Mouse (Mus musculus): ENCODE data around the gene Acads. TPM values are rescaled to one million over a fixed set of nuclear protein-coding genes. Genes with fewer than 3 reads are reported as not detected.
"Not testable (repeated sequence)": the region's sequence is repeated elsewhere in the genome, so short reads cannot be mapped to it uniquely, and the experiment has no call there.

Acads gene
- polyA plus RNA-seq, 1 experiment from 2014 or later: 18.8 TPM

DNA sequence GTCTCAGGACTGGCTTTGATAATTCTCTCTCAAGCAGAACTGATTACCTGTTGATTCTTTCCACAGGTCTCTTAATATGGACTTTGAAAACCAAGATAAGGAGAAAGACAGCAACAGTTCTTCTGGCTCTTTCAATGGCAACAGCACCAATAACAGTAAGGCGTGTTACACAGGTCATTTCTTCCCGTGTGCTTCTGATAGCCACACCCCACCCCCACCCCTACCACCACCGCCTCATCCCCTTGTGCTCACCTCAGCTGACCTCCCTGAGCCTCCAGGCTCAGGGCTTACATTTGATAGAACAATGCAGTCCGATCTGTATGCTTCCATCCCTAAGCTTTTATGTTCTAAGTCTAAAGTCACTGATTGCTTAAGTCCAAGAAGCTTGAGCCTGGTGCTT, 44.4 kb downstream of the Acads start:
- no peak overlapping the region for H3K4me3 ChIP-seq (ENCODE audit: low read depth, low read length)
- no peaks in the 10 kb centered on the region for H3K9me3 ChIP-seq (replicated peaks; ENCODE audit: control insufficient read depth, low read length)
- H3K27ac ChIP-seq (ENCODE audit: low read depth, low read length): no peak overlapping the region
- ATAC-seq (no peak), DNase-seq (ENCODE audit: low spot score) (no peak)
- H3K4me2 ChIP-seq (ENCODE audit: low read length): no peak overlapping the region
- H3K27me3 ChIP-seq (replicated peaks; ENCODE audit: control insufficient read depth, insufficient read depth, low read length): no peaks in the 10 kb centered on the region
- no peaks in the 10 kb centered on the region for H3K4me1 ChIP-seq (ENCODE audit: control insufficient read depth, insufficient read depth, low read length)
- H3K9ac ChIP-seq (ENCODE audit: low read length): no peak overlapping the region
- H3K36me3 ChIP-seq (ENCODE audit: control insufficient read depth, insufficient read depth, low read length): peaks cover 14% of the 10 kb centered on the region
- 87% methylated on average over 4 of the region's 4 CpGs for WGBS

DNA sequence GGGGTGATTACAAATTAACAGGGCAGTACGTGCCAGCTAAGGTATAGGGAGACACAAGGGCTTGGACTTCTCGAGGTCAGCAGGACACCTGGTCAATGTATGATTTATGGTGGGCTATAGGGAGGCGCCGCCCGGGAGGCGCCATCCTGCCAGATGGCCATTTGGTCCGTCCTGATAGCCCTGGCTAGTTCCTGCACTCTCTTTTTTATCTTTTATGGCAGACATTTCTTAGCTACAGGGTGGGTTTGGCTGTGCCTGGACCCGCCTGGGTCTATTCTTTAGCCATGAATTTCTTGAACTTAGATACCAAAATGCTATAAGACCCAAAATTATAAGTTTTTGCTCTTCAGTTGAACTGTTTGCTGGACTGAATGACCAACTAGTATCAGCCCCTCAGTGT, 45.8 kb downstream of the Acads start:
- WGBS: 90% methylated on average over 8 of the region's 8 CpGs
- H3K9ac ChIP-seq (ENCODE audit: low read length); H3K4me2 ChIP-seq (ENCODE audit: low read length); H3K4me1 ChIP-seq (ENCODE audit: control insufficient read depth, insufficient read depth, low read length); H3K27me3 ChIP-seq (replicated peaks; ENCODE audit: control insufficient read depth, insufficient read depth, low read length); H3K4me3 ChIP-seq (ENCODE audit: low read depth, low read length); H3K27ac ChIP-seq (ENCODE audit: low read depth, low read length); H3K9me3 ChIP-seq (replicated peaks; ENCODE audit: control insufficient read depth, low read length); ATAC-seq; DNase-seq (ENCODE audit: low spot score): not testable (repeated sequence)
- H3K36me3 ChIP-seq (ENCODE audit: control insufficient read depth, insufficient read depth, low read length): peaks cover 12% of the 10 kb centered on the region

DNA sequence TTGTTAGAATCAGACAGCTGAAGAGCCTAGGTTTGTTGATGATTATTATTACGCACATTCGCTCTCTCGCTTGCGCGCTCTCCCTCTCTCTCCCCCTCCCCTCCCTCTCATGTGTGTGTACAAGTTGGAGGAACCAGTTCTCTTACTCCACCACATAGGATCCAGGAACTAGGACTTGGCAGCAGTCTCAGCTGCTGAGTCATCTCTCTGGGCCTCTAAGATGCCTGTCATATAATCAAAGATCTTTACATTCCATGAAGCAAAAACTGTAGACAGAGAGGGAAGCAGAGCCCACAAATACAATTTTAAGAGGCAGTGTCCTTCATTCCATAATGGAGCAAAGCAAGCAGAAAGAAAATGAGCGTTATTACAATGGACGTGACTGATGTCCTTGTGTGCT, 47.0 kb downstream of the Acads start:
- Histone ChIP-seq H3K4me3 (ENCODE audit: low read depth, low read length) (no peak overlapping the region), H3K4me1 (ENCODE audit: control insufficient read depth, insufficient read depth, low read length) (no peaks in the 10 kb centered on the region), H3K36me3 (ENCODE audit: control insufficient read depth, insufficient read depth, low read length) (peaks cover 12% of the 10 kb centered on the region), H3K27ac (ENCODE audit: low read depth, low read length) (no peak overlapping the region), H3K9me3 (replicated peaks; ENCODE audit: control insufficient read depth, low read length) (no peaks in the 10 kb centered on the region), H3K9ac (ENCODE audit: low read length) (no peak overlapping the region), H3K27me3 (replicated peaks; ENCODE audit: control insufficient read depth, insufficient read depth, low read length) (no peaks in the 10 kb centered on the region), H3K4me2 (ENCODE audit: low read length) (no peak overlapping the region)
- 80% methylated on average over 7 of the region's 7 CpGs for WGBS
- ATAC-seq: no peak
- DNase-seq (ENCODE audit: low spot score): peak; percentile 23

DNA sequence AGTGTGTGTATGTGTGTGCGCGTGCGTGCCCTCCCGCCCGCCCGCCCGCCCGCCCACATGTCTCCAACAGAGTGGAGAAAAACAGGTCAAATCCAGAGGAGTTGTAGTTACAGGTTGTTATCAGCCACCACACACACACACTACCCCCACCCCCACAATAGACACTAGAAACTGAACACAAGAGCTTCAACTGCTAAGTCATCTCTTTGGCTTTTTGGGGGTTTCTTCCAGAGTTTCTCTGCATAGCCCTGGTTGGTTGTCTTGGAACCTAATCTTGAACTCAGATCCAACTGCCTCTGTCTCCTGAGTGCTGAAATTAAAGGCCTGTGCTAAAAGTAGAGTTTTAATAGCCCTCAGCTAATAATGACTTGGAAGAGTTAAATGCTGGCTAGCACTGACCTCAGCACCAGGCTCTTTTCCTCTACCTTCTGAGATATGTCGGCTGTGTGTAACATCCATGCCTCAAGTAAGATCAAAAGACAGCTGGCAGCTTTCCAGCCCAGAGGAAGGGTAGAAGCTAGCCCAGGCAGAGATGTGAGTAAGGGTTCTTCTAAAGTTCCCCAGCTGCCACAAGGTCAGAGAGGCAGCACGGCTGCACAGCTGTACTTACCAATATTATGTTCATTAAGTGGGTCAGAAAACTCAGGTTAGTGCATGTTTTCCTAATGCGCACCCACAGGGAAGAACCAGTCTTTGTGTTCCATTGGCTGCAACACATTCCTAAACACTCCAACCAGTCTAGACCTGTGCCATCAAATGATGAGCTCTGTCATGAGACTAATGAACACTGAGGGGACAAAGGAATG, 47.8 kb downstream of the Acads start:
- H3K4me2 ChIP-seq (ENCODE audit: low read length): no peak overlapping the region
- no peak for ATAC-seq
- WGBS: 89% methylated on average over 11 of the region's 11 CpGs
- no peak for DNase-seq (ENCODE audit: low spot score)
- H3K27me3 ChIP-seq (replicated peaks; ENCODE audit: control insufficient read depth, insufficient read depth, low read length): no peaks in the 10 kb centered on the region
- no peak overlapping the region for H3K9ac ChIP-seq (ENCODE audit: low read length)
- H3K27ac ChIP-seq (ENCODE audit: low read depth, low read length): no peak overlapping the region
- H3K9me3 ChIP-seq (replicated peaks; ENCODE audit: control insufficient read depth, low read length): no peaks in the 10 kb centered on the region
- no peaks in the 10 kb centered on the region for H3K4me1 ChIP-seq (ENCODE audit: control insufficient read depth, insufficient read depth, low read length)
- H3K4me3 ChIP-seq (ENCODE audit: low read depth, low read length): no peak overlapping the region
- peaks cover 12% of the 10 kb centered on the region for H3K36me3 ChIP-seq (ENCODE audit: control insufficient read depth, insufficient read depth, low read length)

DNA sequence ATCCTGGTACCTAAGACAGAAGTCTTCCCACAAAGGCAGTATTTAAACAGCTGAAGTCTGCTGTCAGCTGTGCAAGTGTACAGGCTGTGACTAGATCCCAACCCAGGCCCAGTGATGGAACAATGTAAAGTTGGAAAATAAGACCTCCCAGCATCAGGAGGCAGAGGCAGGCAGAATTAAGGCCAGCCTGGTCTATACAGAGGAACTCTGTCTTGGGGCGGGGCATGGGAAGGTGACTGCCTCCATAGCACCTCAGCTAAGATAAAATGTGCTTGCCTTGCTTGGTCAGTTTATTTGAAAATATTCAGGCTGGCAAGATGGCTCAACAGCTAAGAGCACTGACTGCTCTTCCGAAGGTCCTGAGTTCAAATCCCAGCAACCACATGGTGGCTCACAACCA, 48.7 kb downstream of the Acads start:
- Histone ChIP-seq H3K27me3 (replicated peaks; ENCODE audit: control insufficient read depth, insufficient read depth, low read length) (no peaks in the 10 kb centered on the region), H3K27ac (ENCODE audit: low read depth, low read length) (no peak overlapping the region)

DNA sequence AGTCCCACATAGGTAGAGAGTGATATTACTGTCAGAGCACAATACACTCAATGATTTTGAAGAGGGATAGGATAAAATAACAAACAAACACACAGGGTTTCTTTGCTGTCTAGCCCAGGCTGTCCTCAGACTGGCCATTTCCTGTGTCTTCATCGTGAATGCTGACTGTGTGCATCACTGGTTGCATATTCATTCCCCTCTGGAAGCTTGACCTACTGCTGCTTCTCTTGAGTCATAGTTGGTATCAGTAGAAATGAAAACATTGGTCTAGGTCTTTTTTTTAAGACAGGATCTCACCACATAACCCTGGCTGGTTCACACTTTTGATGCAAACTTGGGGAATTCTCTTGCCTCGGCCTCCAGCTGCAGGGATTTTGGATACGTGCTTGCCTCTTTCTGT, 49.5 kb downstream of the Acads start:
- DNase-seq (ENCODE audit: low spot score) (no peak), ATAC-seq (no peak)
- WGBS: 89% methylated on average over 3 of the region's 3 CpGs

More for the DNA sequence above, 48.7 kb downstream of the Acads start:
- DNase-seq (ENCODE audit: low spot score) (no peak), ATAC-seq (no peak)
- Histone ChIP-seq H3K9me3 (replicated peaks; ENCODE audit: control insufficient read depth, low read length) (no peaks in the 10 kb centered on the region), H3K36me3 (ENCODE audit: control insufficient read depth, insufficient read depth, low read length) (peaks cover 9% of the 10 kb centered on the region), H3K4me2 (ENCODE audit: low read length) (no peak overlapping the region), H3K4me1 (ENCODE audit: control insufficient read depth, insufficient read depth, low read length) (no peaks in the 10 kb centered on the region), H3K4me3 (ENCODE audit: low read depth, low read length) (no peak overlapping the region), H3K9ac (ENCODE audit: low read length) (no peak overlapping the region)
- 98% methylated on average over 2 of the region's 2 CpGs for WGBS

DNA sequence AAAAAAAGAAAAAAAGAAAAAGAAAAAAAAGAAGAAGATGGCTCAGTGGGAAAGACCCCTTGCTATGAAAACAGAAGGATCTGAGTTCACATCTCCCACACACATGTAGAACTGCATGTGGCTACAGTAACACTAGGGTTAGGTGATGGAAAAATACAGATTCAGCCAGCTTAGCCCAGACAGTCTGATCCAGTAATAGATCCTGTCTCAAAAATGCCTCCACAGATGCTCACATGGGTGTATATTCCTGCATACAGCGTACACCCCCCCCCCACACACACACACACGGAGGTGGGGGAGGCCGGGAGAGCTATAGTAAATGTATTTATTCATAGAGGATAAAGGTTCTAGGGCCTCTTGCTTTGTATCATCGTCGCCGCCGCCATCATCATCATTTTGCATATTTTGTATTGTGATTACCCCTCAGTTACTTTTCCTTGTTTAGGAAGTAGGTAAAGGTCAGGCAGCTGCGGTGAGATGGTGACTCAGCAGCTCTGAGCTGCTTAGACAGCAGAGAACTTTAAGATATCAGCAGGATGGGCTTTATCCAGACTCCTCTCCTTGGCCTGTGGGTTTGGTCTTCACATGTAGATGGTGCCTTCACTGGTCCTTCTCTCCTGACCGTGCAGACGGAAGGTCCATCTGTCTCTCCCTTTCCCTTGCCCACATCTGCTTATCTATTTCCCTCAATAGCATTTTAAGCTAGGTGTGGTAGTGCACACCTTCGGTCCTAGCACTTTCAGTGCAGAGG, 50.3 kb downstream of the Acads start:
- no peaks in the 10 kb centered on the region for H3K27me3 ChIP-seq (replicated peaks; ENCODE audit: control insufficient read depth, insufficient read depth, low read length)
- ATAC-seq: no peak
- H3K4me3 ChIP-seq (ENCODE audit: low read depth, low read length): no peak overlapping the region
- no peak overlapping the region for H3K4me2 ChIP-seq (ENCODE audit: low read length)
- no peaks in the 10 kb centered on the region for H3K4me1 ChIP-seq (ENCODE audit: control insufficient read depth, insufficient read depth, low read length)
- no peak for DNase-seq (ENCODE audit: low spot score)
- H3K9ac ChIP-seq (ENCODE audit: low read length): no peak overlapping the region
- no peaks in the 10 kb centered on the region for H3K9me3 ChIP-seq (replicated peaks; ENCODE audit: control insufficient read depth, low read length)
- H3K27ac ChIP-seq (ENCODE audit: low read depth, low read length): no peak overlapping the region
- WGBS: 95% methylated on average over 11 of the region's 11 CpGs
- H3K36me3 ChIP-seq (ENCODE audit: control insufficient read depth, insufficient read depth, low read length): peaks cover 5% of the 10 kb centered on the region; the same call in 1 of the 2 replicates

More for the DNA sequence above, 49.5 kb downstream of the Acads start:
- no peak overlapping the region for H3K27ac ChIP-seq (ENCODE audit: low read depth, low read length)
- H3K9ac ChIP-seq (ENCODE audit: low read length): no peak overlapping the region
- no peaks in the 10 kb centered on the region for H3K4me1 ChIP-seq (ENCODE audit: control insufficient read depth, insufficient read depth, low read length)
- peaks cover under 1% of the 10 kb centered on the region; the same call in 1 of the 2 replicates for H3K36me3 ChIP-seq (ENCODE audit: control insufficient read depth, insufficient read depth, low read length)
- H3K27me3 ChIP-seq (replicated peaks; ENCODE audit: control insufficient read depth, insufficient read depth, low read length): no peaks in the 10 kb centered on the region
- no peaks in the 10 kb centered on the region for H3K9me3 ChIP-seq (replicated peaks; ENCODE audit: control insufficient read depth, low read length)
- no peak overlapping the region for H3K4me3 ChIP-seq (ENCODE audit: low read depth, low read length)
- H3K4me2 ChIP-seq (ENCODE audit: low read length): no peak overlapping the region

DNA sequence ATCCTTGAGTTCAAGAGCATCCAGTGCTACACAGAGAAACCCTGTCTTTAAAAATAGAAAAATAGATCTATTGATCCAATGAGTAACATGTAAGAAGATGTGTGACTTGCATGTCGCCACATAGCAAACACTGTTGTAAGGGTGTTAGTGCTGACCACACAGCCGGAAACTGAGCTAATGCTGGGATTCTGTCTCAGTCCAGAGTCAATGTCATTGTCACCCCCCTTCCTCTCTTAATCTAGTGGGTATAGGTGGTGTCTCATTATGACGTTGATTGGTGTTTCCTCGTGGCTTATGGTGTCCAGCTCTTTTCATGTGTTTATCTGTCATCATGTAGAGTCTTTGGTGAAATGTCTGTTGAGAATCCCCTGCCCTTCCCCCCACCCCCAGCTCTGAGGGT, 52.9 kb downstream of the Acads start:
- no peaks in the 10 kb centered on the region for H3K4me1 ChIP-seq (ENCODE audit: control insufficient read depth, insufficient read depth, low read length)
- DNase-seq (ENCODE audit: low spot score): no peak
- WGBS: 83% methylated on average over 4 of the region's 4 CpGs
- H3K4me3 ChIP-seq (ENCODE audit: low read depth, low read length): no peak overlapping the region
- peaks cover 7% of the 10 kb centered on the region; the same call in 1 of the 2 replicates for H3K36me3 ChIP-seq (ENCODE audit: control insufficient read depth, insufficient read depth, low read length)
- H3K9ac ChIP-seq (ENCODE audit: low read length): no peak overlapping the region
- no peaks in the 10 kb centered on the region for H3K9me3 ChIP-seq (replicated peaks; ENCODE audit: control insufficient read depth, low read length)
- no peak overlapping the region for H3K27ac ChIP-seq (ENCODE audit: low read depth, low read length)
- H3K4me2 ChIP-seq (ENCODE audit: low read length): no peak overlapping the region
- no peak for ATAC-seq
- H3K27me3 ChIP-seq (replicated peaks; ENCODE audit: control insufficient read depth, insufficient read depth, low read length): no peaks in the 10 kb centered on the region

DNA sequence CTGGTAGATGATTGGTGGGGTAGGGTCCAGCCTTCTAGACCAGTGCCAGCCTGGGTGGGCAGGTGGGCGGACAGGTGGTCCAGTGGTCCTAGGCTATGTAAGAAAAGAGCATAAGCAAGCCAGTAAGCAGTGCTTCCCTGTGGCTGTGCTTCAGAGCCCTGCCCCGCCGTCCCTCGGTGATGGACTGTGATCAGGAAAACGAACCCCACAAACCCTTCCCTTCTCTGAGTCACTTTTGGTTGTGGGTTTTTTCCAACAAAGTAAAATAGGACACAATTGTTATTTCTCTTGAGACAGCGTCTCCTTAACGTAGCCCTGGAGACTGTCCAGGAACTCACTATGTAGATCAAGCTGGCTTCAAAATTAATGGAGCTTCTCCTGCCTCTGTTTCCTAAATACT, 55.8 kb downstream of the Acads start:
- ATAC-seq (no peak), DNase-seq (ENCODE audit: low spot score) (no peak)
- no peaks in the 10 kb centered on the region for H3K9me3 ChIP-seq (replicated peaks; ENCODE audit: control insufficient read depth, low read length)
- H3K4me3 ChIP-seq (ENCODE audit: low read depth, low read length): no peak overlapping the region
- H3K27ac ChIP-seq (ENCODE audit: low read depth, low read length): no peak overlapping the region
- H3K9ac ChIP-seq (ENCODE audit: low read length): no peak overlapping the region
- H3K4me1 ChIP-seq (ENCODE audit: control insufficient read depth, insufficient read depth, low read length): no peaks in the 10 kb centered on the region
- no peak overlapping the region for H3K4me2 ChIP-seq (ENCODE audit: low read length)
- peaks cover 7% of the 10 kb centered on the region; the same call in 1 of the 2 replicates for H3K36me3 ChIP-seq (ENCODE audit: control insufficient read depth, insufficient read depth, low read length)
- 80% methylated on average over 7 of the region's 7 CpGs for WGBS
- no peaks in the 10 kb centered on the region for H3K27me3 ChIP-seq (replicated peaks; ENCODE audit: control insufficient read depth, insufficient read depth, low read length)

Measured in forebrain, embryonic 14.5 days (tissue).